Mouse (Mus musculus): Measurements from ENCODE around the gene Mier1. TPM values are rescaled to one million over a fixed set of nuclear protein-coding genes. Genes with fewer than 3 reads are reported as not detected.

Mier1 gene
- total RNA-seq, 2 experiments from 2014 or later, result 54.0 to 67.6 TPM

Other genes with a start within 250 kb of the Mier1 start
- gene Tctex1d1, start 135.8 kb upstream of the Mier1 start, total RNA-seq (2015), result 16.7 and 17.0 TPM in 2 replicates
- 10.2 and 15.9 TPM in 2 replicates for gene Tctex1d1, start 135.8 kb upstream of the Mier1 start, total RNA-seq (2017)
- gene Insl5, start 87.5 kb upstream of the Mier1 start, total RNA-seq (2015), result not detected in 2 replicates
- not detected in 2 replicates for gene Insl5, start 87.5 kb upstream of the Mier1 start, total RNA-seq (2017)
- 0.66 and 3.2 TPM in 2 replicates for gene Wdr78, start 165 bp downstream of the Mier1 start, total RNA-seq (2015)
- gene Wdr78, start 165 bp downstream of the Mier1 start, total RNA-seq (2017), result 0.83 and 1.7 TPM in 2 replicates
- 16.8 and 20.3 TPM in 2 replicates for gene Slc35d1, start 100.8 kb downstream of the Mier1 start, total RNA-seq (2015)
- 5.3 and 6.7 TPM in 2 replicates for gene Slc35d1, start 100.8 kb downstream of the Mier1 start, total RNA-seq (2017)
- gene 4921539E11Rik, start 176.5 kb downstream of the Mier1 start, total RNA-seq (2015), result not detected in 2 replicates
- not detected in 2 replicates for gene 4921539E11Rik, start 176.5 kb downstream of the Mier1 start, total RNA-seq (2017)
- 18.6 and 22.6 TPM in 2 replicates for gene Oma1, start 199.4 kb downstream of the Mier1 start, total RNA-seq (2015)
- gene Oma1, start 199.4 kb downstream of the Mier1 start, total RNA-seq (2017), result 68.1 and 71.4 TPM in 2 replicates

Data from megakaryocyte progenitor cell, adult 5-6 weeks (primary cell).